Mouse (Mus musculus): ENCODE results near the gene Hoxc6.
A peak's percentile ranks its signal among the peaks of the same experiment; 100 is the strongest.

Gene Hoxc6

GRCm38 (mm10) chr15:102992863-102993262, 5.2 kb upstream of the Hoxc6 start:
- no peak for DNase-seq

GRCm38 (mm10) chr15:102996548-102996947, 1.5 kb upstream of the Hoxc6 start:
- no peak for DNase-seq

GRCm38 (mm10) chr15:102997431-102997830, 626 bp upstream of the Hoxc6 start:
- no peak for DNase-seq

- no peak for DNase-seq
Measured at GRCm38 (mm10) chr15:102998608-102999182, 638 bp downstream of the Hoxc6 start.

GRCm38 (mm10) chr15:102999183-102999831, 1.2 kb downstream of the Hoxc6 start:
- DNase-seq: peak; percentile 38

GRCm38 (mm10) chr15:102999955-103000354, 1.9 kb downstream of the Hoxc6 start:
- no peak for DNase-seq

GRCm38 (mm10) chr15:103000501-103000901, 2.4 kb downstream of the Hoxc6 start:
- no peak for DNase-seq

GRCm38 (mm10) chr15:103001370-103001769, 3.3 kb downstream of the Hoxc6 start:
- no peak for DNase-seq

GRCm38 (mm10) chr15:103002156-103002555, 4.1 kb downstream of the Hoxc6 start:
- DNase-seq: no peak

GRCm38 (mm10) chr15:103002821-103003448, 4.9 kb downstream of the Hoxc6 start:
- DNase-seq: no peak

GRCm38 (mm10) chr15:103005308-103005707, 7.3 kb downstream of the Hoxc6 start:
- DNase-seq: no peak

GRCm38 (mm10) chr15:103005797-103006196, 7.7 kb downstream of the Hoxc6 start:
- DNase-seq: no peak

GRCm38 (mm10) chr15:103006326-103006725, 8.3 kb downstream of the Hoxc6 start:
- no peak for DNase-seq

- DNase-seq: no peak
Measured at GRCm38 (mm10) chr15:103009265-103010111, 11.4 kb downstream of the Hoxc6 start.

GRCm38 (mm10) chr15:103010112-103010846, 12.2 kb downstream of the Hoxc6 start:
- DNase-seq: no peak

- no peak for DNase-seq
Measured at GRCm38 (mm10) chr15:103010847-103011555, 12.9 kb downstream of the Hoxc6 start.

GRCm38 (mm10) chr15:103011928-103012486, 13.9 kb downstream of the Hoxc6 start:
- no peak for DNase-seq

- DNase-seq: peak; percentile 41
Measured at GRCm38 (mm10) chr15:103013238-103013984, 15.4 kb downstream of the Hoxc6 start.

GRCm38 (mm10) chr15:103014166-103015008, 16.3 kb downstream of the Hoxc6 start:
- no peak for DNase-seq

- no peak for DNase-seq
Measured at GRCm38 (mm10) chr15:103015009-103015399, 16.9 kb downstream of the Hoxc6 start.
